Mouse (Mus musculus): Measurements from ENCODE around the gene Shisa9. TPM values are rescaled to one million over a fixed set of nuclear protein-coding genes. Genes with fewer than 3 reads are reported as not detected.

The Shisa9 gene
- polyA plus RNA-seq, 1 experiment from 2014 or later, result 0.83 TPM

DNA sequence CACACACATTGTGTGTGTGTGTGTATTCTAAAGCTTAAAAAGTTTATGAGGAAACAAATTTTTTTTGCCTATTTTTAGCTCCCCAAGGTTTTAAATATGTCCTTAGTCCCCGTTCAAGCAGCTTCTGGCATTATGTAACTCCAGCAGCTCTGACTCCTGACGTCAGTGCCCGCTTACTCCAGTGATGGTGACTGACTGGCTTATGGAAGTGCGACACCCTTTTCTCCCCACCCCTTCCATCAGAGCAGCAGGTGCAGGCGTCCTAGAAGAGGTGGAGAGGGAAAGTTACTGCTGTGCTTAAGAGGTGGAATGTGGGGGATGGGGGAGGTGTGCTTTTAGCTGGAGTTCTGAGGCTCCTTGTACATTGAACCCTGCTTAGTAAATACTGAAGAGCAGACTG lies 213.7 kb downstream of the Shisa9 start:
- H3K27me3 ChIP-seq (ENCODE audit: control insufficient read depth, insufficient read depth, low read length), result no peaks in the 10 kb centered on the region
- H3K27ac ChIP-seq (ENCODE audit: low read length), result no peak overlapping the region
- no peaks in the 10 kb centered on the region for H3K4me1 ChIP-seq (ENCODE audit: control insufficient read depth, insufficient read depth, low read length)
- no peaks in the 10 kb centered on the region for H3K9me3 ChIP-seq (replicated peaks; ENCODE audit: control insufficient read depth, low read length)
- H3K9ac ChIP-seq (ENCODE audit: low read length), result no peak overlapping the region
- WGBS, result 30% methylated on average over 5 of the region's 5 CpGs
- no peak overlapping the region for H3K4me2 ChIP-seq (ENCODE audit: low read depth, low read length)
- ATAC-seq (ENCODE audit: insufficient read depth, low FRiP score), result no peak
- H3K4me3 ChIP-seq (replicated peaks; ENCODE audit: low read length), result no peak overlapping the region
- no peaks in the 10 kb centered on the region for H3K36me3 ChIP-seq (ENCODE audit: control insufficient read depth, insufficient read depth, low read length)

DNA sequence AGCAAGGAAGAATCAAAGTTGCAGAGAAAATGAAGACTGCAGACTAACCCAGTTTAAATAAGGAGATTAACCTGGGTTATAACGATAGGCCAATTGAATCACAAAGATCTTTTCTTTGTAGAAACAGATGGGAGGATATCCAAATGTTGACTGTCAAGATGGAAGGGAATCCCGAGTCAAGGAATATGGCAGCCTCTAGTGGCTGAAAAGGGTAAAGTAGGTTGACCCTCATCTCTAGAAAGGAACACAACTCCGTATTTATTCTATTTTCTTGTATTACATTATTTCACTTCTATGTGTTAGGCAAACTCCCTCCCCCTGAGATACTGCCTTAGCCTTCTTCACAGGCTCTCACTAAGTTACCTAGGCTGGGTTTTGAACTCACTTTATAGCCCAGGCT lies 217.3 kb downstream of the Shisa9 start:
- Histone ChIP-seq H3K4me2 (ENCODE audit: low read depth, low read length) (no peak overlapping the region), H3K27me3 (ENCODE audit: control insufficient read depth, insufficient read depth, low read length) (no peaks in the 10 kb centered on the region), H3K9me3 (replicated peaks; ENCODE audit: control insufficient read depth, low read length) (no peaks in the 10 kb centered on the region), H3K27ac (ENCODE audit: low read length) (no peak overlapping the region), H3K36me3 (ENCODE audit: control insufficient read depth, insufficient read depth, low read length) (no peaks in the 10 kb centered on the region), H3K4me3 (replicated peaks; ENCODE audit: low read length) (no peak overlapping the region), H3K9ac (ENCODE audit: low read length) (no peak overlapping the region), H3K4me1 (ENCODE audit: control insufficient read depth, insufficient read depth, low read length) (no peaks in the 10 kb centered on the region)
- ATAC-seq (ENCODE audit: insufficient read depth, low FRiP score), result no peak
- 19% methylated on average over 3 of the region's 3 CpGs for WGBS

DNA sequence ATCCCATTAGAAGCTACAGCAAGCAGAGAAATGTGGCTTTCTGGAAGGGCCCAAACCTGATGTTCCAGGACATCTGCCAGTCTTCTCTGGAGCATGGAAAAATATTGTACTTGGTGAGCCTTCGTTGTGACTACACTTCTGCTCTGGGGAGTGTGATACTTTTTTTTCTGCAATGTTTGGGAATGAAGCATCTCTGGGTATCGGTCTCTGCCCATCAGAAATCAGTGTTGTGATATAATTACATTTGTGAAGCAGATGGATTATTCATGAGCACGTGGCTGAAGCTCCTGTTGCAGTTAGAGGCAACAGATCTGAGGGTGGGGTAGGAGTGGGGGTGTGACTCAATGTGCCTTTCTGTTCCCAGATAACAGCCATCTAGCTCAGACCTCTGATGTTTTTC lies 218.2 kb downstream of the Shisa9 start:
- no peak overlapping the region for H3K4me2 ChIP-seq (ENCODE audit: low read depth, low read length)
- 58% methylated on average over 3 of the region's 3 CpGs for WGBS
- H3K36me3 ChIP-seq (ENCODE audit: control insufficient read depth, insufficient read depth, low read length), result no peaks in the 10 kb centered on the region
- no peak overlapping the region for H3K9ac ChIP-seq (ENCODE audit: low read length)
- H3K9me3 ChIP-seq (replicated peaks; ENCODE audit: control insufficient read depth, low read length), result no peaks in the 10 kb centered on the region
- no peaks in the 10 kb centered on the region for H3K27me3 ChIP-seq (ENCODE audit: control insufficient read depth, insufficient read depth, low read length)
- no peak overlapping the region for H3K4me3 ChIP-seq (replicated peaks; ENCODE audit: low read length)
- no peak overlapping the region for H3K27ac ChIP-seq (ENCODE audit: low read length)
- no peak for ATAC-seq (ENCODE audit: insufficient read depth, low FRiP score)
- no peaks in the 10 kb centered on the region for H3K4me1 ChIP-seq (ENCODE audit: control insufficient read depth, insufficient read depth, low read length)

DNA sequence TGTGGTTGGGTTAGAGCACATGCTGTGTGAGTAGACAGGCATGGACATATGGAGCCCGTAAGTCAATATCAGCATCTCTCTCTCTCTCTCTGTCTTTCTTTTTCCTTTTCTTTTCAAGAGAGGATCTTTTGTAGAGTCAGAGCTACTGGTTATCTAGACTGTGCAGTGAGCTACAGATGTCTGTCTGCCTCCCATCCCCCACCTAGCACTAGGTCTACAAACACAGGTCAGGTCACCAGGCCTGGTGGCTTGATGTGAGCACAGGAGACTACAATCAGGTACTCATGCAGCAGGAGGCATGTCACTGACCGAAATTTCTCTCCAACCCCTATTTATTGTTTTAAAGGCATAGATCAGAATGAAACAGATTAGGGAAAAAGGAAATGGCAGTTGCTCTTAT lies 219.1 kb downstream of the Shisa9 start:
- no peak overlapping the region for H3K27ac ChIP-seq (ENCODE audit: low read length)
- ATAC-seq (ENCODE audit: insufficient read depth, low FRiP score), result no peak
- no peak overlapping the region for H3K4me3 ChIP-seq (replicated peaks; ENCODE audit: low read length)
- H3K27me3 ChIP-seq (ENCODE audit: control insufficient read depth, insufficient read depth, low read length), result no peaks in the 10 kb centered on the region
- no peaks in the 10 kb centered on the region for H3K36me3 ChIP-seq (ENCODE audit: control insufficient read depth, insufficient read depth, low read length)
- H3K4me1 ChIP-seq (ENCODE audit: control insufficient read depth, insufficient read depth, low read length), result no peaks in the 10 kb centered on the region
- WGBS, result 86% methylated on average over 2 of the region's 2 CpGs
- H3K9ac ChIP-seq (ENCODE audit: low read length), result no peak overlapping the region
- H3K9me3 ChIP-seq (replicated peaks; ENCODE audit: control insufficient read depth, low read length), result no peaks in the 10 kb centered on the region
- H3K4me2 ChIP-seq (ENCODE audit: low read depth, low read length), result no peak overlapping the region

DNA sequence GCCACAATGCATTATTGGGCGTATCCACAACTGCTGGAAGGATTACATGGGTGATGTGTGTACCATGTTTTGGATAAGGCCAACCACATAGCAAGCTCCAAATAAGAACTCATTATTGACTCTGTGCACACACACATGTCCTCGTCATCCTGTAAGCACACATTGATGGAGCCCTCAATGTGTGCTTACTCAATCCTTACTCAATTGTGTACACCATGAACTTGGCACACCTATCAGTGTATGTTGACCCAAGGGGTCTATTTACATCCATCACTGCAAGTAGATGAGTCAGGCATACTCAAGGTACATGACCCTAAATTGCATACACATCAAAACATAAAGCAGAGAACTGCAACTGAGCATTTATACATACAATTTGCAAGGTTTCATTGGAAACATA lies 220.5 kb downstream of the Shisa9 start:
- no peak overlapping the region for H3K4me3 ChIP-seq (replicated peaks; ENCODE audit: low read length)
- no peak overlapping the region for H3K27ac ChIP-seq (ENCODE audit: low read length)
- no peaks in the 10 kb centered on the region for H3K27me3 ChIP-seq (ENCODE audit: control insufficient read depth, insufficient read depth, low read length)
- 77% methylated on average over 2 of the region's 2 CpGs for WGBS
- H3K9ac ChIP-seq (ENCODE audit: low read length), result no peak overlapping the region
- no peak overlapping the region for H3K4me2 ChIP-seq (ENCODE audit: low read depth, low read length)
- H3K4me1 ChIP-seq (ENCODE audit: control insufficient read depth, insufficient read depth, low read length), result no peaks in the 10 kb centered on the region
- no peaks in the 10 kb centered on the region for H3K9me3 ChIP-seq (replicated peaks; ENCODE audit: control insufficient read depth, low read length)
- H3K36me3 ChIP-seq (ENCODE audit: control insufficient read depth, insufficient read depth, low read length), result no peaks in the 10 kb centered on the region
- ATAC-seq (ENCODE audit: insufficient read depth, low FRiP score), result no peak

GRCm38 (mm10) chr16:12206421-12206950 lies 222.6 kb downstream of the Shisa9 start:
- WGBS, result 80% methylated on average over 1 of the region's 1 CpGs
- H3K27me3 ChIP-seq (ENCODE audit: control insufficient read depth, insufficient read depth, low read length), result no peaks in the 10 kb centered on the region
- H3K9me3 ChIP-seq (replicated peaks; ENCODE audit: control insufficient read depth, low read length), result no peaks in the 10 kb centered on the region
- no peak overlapping the region for H3K9ac ChIP-seq (ENCODE audit: low read length)
- H3K4me1 ChIP-seq (ENCODE audit: control insufficient read depth, insufficient read depth, low read length), result no peaks in the 10 kb centered on the region
- no peaks in the 10 kb centered on the region for H3K36me3 ChIP-seq (ENCODE audit: control insufficient read depth, insufficient read depth, low read length)
- ATAC-seq (ENCODE audit: insufficient read depth, low FRiP score), result no peak
- H3K27ac ChIP-seq (ENCODE audit: low read length), result no peak overlapping the region
- H3K4me2 ChIP-seq (ENCODE audit: low read depth, low read length), result no peak overlapping the region
- no peak overlapping the region for H3K4me3 ChIP-seq (replicated peaks; ENCODE audit: low read length)

GRCm38 (mm10) chr16:12206951-12207350 lies 223.0 kb downstream of the Shisa9 start:
- Histone ChIP-seq H3K27ac (ENCODE audit: low read length) (no peak overlapping the region), H3K36me3 (ENCODE audit: control insufficient read depth, insufficient read depth, low read length) (no peaks in the 10 kb centered on the region), H3K4me3 (replicated peaks; ENCODE audit: low read length) (no peak overlapping the region), H3K4me2 (ENCODE audit: low read depth, low read length) (no peak overlapping the region), H3K9ac (ENCODE audit: low read length) (no peak overlapping the region), H3K4me1 (ENCODE audit: control insufficient read depth, insufficient read depth, low read length) (no peaks in the 10 kb centered on the region), H3K27me3 (ENCODE audit: control insufficient read depth, insufficient read depth, low read length) (no peaks in the 10 kb centered on the region), H3K9me3 (replicated peaks; ENCODE audit: control insufficient read depth, low read length) (no peaks in the 10 kb centered on the region)
- WGBS, result 72% methylated on average over 2 of the region's 2 CpGs
- no peak for ATAC-seq (ENCODE audit: insufficient read depth, low FRiP score)

- no peaks in the 10 kb centered on the region for H3K27me3 ChIP-seq (ENCODE audit: control insufficient read depth, insufficient read depth, low read length)
- H3K4me2 ChIP-seq (ENCODE audit: low read depth, low read length), result no peak overlapping the region
- H3K4me1 ChIP-seq (ENCODE audit: control insufficient read depth, insufficient read depth, low read length), result no peaks in the 10 kb centered on the region
- no peaks in the 10 kb centered on the region for H3K36me3 ChIP-seq (ENCODE audit: control insufficient read depth, insufficient read depth, low read length)
- 92% methylated on average over 1 of the region's 1 CpGs for WGBS
- ATAC-seq (ENCODE audit: insufficient read depth, low FRiP score), result no peak
- no peaks in the 10 kb centered on the region for H3K9me3 ChIP-seq (replicated peaks; ENCODE audit: control insufficient read depth, low read length)
- H3K9ac ChIP-seq (ENCODE audit: low read length), result no peak overlapping the region
- H3K4me3 ChIP-seq (replicated peaks; ENCODE audit: low read length), result no peak overlapping the region
- H3K27ac ChIP-seq (ENCODE audit: low read length), result no peak overlapping the region
These were observed 225.4 kb downstream of the Shisa9 start for GRCm38 (mm10) chr16:12209355-12209754.

- no peak overlapping the region for H3K4me2 ChIP-seq (ENCODE audit: low read depth, low read length)
- H3K4me3 ChIP-seq (replicated peaks; ENCODE audit: low read length), result no peak overlapping the region
- H3K36me3 ChIP-seq (ENCODE audit: control insufficient read depth, insufficient read depth, low read length), result no peaks in the 10 kb centered on the region
- no peaks in the 10 kb centered on the region for H3K9me3 ChIP-seq (replicated peaks; ENCODE audit: control insufficient read depth, low read length)
- ATAC-seq (ENCODE audit: insufficient read depth, low FRiP score), result no peak
- no peaks in the 10 kb centered on the region for H3K27me3 ChIP-seq (ENCODE audit: control insufficient read depth, insufficient read depth, low read length)
- no peak overlapping the region for H3K9ac ChIP-seq (ENCODE audit: low read length)
- H3K4me1 ChIP-seq (ENCODE audit: control insufficient read depth, insufficient read depth, low read length), result no peaks in the 10 kb centered on the region
- WGBS, result 71% methylated on average over 2 of the region's 2 CpGs
- no peak overlapping the region for H3K27ac ChIP-seq (ENCODE audit: low read length)
These were observed 225.9 kb downstream of the Shisa9 start for GRCm38 (mm10) chr16:12209819-12210218.

- H3K4me2 ChIP-seq (ENCODE audit: low read depth, low read length), result no peak overlapping the region
- H3K36me3 ChIP-seq (ENCODE audit: control insufficient read depth, insufficient read depth, low read length), result no peaks in the 10 kb centered on the region
- ATAC-seq (ENCODE audit: insufficient read depth, low FRiP score), result no peak
- no peaks in the 10 kb centered on the region for H3K4me1 ChIP-seq (ENCODE audit: control insufficient read depth, insufficient read depth, low read length)
- no peak overlapping the region for H3K27ac ChIP-seq (ENCODE audit: low read length)
- H3K27me3 ChIP-seq (ENCODE audit: control insufficient read depth, insufficient read depth, low read length), result no peaks in the 10 kb centered on the region
- no peak overlapping the region for H3K9ac ChIP-seq (ENCODE audit: low read length)
- no peaks in the 10 kb centered on the region for H3K9me3 ChIP-seq (replicated peaks; ENCODE audit: control insufficient read depth, low read length)
- WGBS, result 76% methylated on average over 2 of the region's 2 CpGs
- H3K4me3 ChIP-seq (replicated peaks; ENCODE audit: low read length), result no peak overlapping the region
These were observed 230.1 kb downstream of the Shisa9 start for GRCm38 (mm10) chr16:12214018-12214417.

Data from stomach, embryonic 16.5 days (tissue).